Mouse (Mus musculus): ENCODE data around the gene Gm3542.
"Not testable (repeated sequence)": the region's sequence is repeated elsewhere in the genome, so short reads cannot be mapped to it uniquely, and the experiment has no call there.

Gene Gm3542

DNA sequence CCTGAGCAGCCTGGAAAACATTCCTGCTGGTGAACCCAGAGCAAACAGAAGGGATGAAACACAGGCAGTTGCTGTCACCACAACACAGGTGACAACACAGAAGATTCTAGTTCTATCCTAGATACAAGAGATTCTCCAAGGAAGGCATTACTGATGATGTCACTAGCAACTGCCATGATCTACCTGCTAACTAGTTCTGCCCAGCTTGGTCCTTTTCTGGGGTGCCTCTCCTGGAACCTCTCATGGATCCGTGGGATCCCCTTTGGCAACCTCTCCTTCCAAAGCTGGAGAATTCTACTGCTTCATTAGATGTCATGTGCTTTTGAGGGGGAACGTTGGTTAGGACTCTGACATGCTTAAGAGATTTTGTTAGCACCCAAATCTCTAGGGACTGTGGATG is at the start of gene Gm3542:
Gene Gm3542 (minus strand): TSS at position 101 of the 400 bp plus-strand sequence.
- not testable (repeated sequence) for DNase-seq
